Mouse (Mus musculus) myocyte (in vitro differentiated cells): ENCODE measurements around the gene Xlr4b.
"Not testable (repeated sequence)": the region's sequence is repeated elsewhere in the genome, so short reads cannot be mapped to it uniquely, and the experiment has no call there.

ENCODE experiments used
- MYOG ChIP-seq, 3 experiments: IDR thresholded peaks; one replicate each; pipeline ENCODE4 v1.6.1; 2011; ENCODE audit warnings: control low read depth in 2 of 3, low read depth in 2 of 3, mild to moderate bottlenecking in 2 of 3; ENCODE audit not compliant: insufficient read length in 2 of 3, control insufficient read depth in 1 of 3, insufficient read depth in 1 of 3
- POLR2A ChIP-seq: IDR thresholded peaks from one replicate; pipeline ENCODE4 v1.6.1; 2011; ENCODE audit warnings: low read depth, mild to moderate bottlenecking, control low read depth, moderate library complexity; ENCODE audit not compliant: insufficient read length
- TCF12 ChIP-seq: IDR thresholded peaks from one replicate; pipeline ENCODE4 v1.6.1; 2011; ENCODE audit warnings: mild to moderate bottlenecking, control low read depth; ENCODE audit not compliant: poor library complexity, insufficient read depth, severe bottlenecking
- USF1 ChIP-seq: IDR thresholded peaks from one replicate; pipeline ENCODE4 v1.6.1; 2011; ENCODE audit warnings: low read depth, mild to moderate bottlenecking, control low read depth, moderate library complexity

DNA sequence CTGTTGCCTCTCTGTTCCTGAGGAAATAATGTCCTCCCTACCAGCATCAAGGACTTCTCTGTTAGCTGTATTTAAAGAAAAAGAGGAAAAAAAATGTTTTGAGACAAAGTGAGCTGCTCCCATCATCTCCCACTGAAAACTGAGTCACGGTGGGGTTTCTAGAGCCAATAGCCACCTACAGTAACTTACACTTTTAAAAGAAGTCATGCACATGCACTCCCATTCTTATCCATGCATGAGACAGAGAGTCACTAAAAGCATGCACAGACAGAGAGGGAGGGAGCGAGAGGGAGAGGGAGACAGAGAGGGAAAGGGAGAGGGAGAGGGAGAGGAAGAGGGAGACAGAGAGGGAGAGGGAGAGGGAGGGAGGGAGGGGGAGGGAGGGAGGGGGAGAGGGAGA is 48.3 kb downstream of the Xlr4b start:
- not testable (repeated sequence) for TF ChIP-seq USF1; POLR2A; TCF12; MYOG (IDR thresholded peaks at IDR 0.05; ENCODE audit: control insufficient read depth in 1 of 3, insufficient read depth in 1 of 3, insufficient read length in 2 of 3, low read depth in 2 of 3)
